Mouse (Mus musculus) CH12.LX (cell line): ENCODE measurements around the gene Cox4i2.

Experiments
- CHD2 ChIP-seq: IDR thresholded peaks from 2 replicates; pipeline ENCODE4 v1.6.1; 2011; ENCODE audit warnings: low read length, improper control_type of control experiment
- CTCF ChIP-seq, 2 experiments: IDR thresholded peaks in 1 of 2; conservative IDR thresholded peaks in 1 of 2; 2 replicates each; pipeline ENCODE4 v1.5.1; 2011 to 2012; ENCODE audit warnings: low read depth in 2 of 2, low read length in 2 of 2, improper control_type of control experiment in 1 of 2, inconsistent platforms in 1 of 2, mild to moderate bottlenecking in 1 of 2, moderate library complexity in 1 of 2
- KAT2A ChIP-seq: IDR thresholded peaks from 2 replicates; pipeline ENCODE4 v1.6.1; 2012; ENCODE audit warnings: low read length, improper control_type of control experiment, inconsistent platforms; ENCODE audit not compliant: insufficient replicate concordance

- no peak for TF ChIP-seq CTCF (conservative IDR thresholded peaks at IDR 0.05 in 1 of 2, IDR thresholded peaks at IDR 0.05 in 1 of 2; ENCODE audit: low read depth in 2 of 2, low read length in 2 of 2)
- TF ChIP-seq KAT2A: no peak
- no peak for TF ChIP-seq CHD2
Observed at GRCm38 (mm10) chr2:152769677-152770076, 15.7 kb downstream of the Cox4i2 start.
